Mouse (Mus musculus): Measurements from ENCODE around the gene Nags.
A peak's percentile ranks its signal among the peaks of the same experiment; 100 is the strongest.

Nags gene

GRCm38 (mm10) chr11:102145471-102146001, at the start of gene Nags:
Gene Nags (plus strand): TSS chr11:102145513.
- DNase-seq (ENCODE audit: low read depth, low spot score): no peak

DNA sequence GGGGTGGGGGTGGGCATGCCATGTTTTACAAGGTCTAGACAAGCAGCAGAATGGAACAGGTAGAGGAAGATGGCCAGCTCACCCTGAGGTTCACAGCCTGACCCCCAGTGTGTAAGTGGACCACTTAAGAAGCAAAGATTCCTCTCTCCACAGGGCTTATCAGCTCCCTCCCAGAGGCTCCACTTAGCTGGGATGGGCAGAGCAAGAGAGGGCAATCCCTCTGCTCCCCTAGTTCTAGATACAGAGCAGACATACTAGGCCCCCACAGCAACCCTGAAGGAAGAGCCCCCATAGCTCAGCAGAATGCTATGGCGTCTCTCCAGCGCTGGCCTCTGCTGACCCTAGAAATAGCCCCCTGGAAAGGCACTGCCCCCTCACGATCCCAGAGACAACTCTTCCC, 49.6 kb upstream of the Nags start:
- no peak for DNase-seq (ENCODE audit: low read depth, low spot score)

DNA sequence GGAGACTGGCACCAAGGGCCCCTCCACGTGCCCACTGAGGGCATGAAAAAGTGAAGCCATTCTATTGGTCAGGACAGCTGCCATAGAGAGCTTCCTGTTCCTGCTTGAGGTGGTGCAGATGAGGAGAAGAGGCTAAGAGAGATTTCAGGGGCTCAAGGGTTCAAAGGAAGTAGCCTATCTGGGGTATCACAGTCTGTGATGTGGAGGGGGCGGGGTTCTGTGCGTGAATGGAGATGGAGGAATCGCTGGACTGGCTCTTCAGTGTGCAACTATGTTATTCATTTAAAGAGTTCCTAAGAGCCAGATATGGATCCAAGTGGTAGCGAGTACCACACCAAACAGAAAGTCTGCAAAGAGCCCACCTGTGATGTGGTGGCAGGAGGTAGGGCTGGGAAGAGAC, 48.9 kb upstream of the Nags start:
- no peak for DNase-seq (ENCODE audit: low read depth, low spot score)

DNA sequence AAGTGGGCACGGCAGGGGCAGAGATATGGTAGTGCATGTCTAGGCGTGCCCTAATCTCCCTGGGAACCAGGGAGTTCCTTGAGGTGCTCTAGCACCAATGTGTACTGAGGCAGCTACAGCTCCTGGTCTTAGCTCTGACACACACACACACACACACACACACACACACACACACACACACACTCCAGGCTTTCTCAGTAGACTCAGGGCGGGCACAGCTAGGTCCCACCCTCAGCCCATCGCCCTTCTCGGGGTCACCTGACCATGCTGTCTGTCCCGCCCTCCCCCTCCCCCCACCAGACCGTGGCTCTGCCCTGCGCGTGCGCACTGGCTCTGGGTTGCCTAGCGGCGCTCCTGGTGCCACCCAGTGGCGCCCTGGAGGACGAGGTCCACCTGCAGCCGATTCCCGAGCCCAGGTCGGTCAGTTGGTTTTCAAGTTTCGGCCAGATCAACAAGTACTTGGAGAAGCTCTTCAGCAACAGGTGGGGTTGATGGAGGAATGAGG, 48.4 kb upstream of the Nags start:
- peak; percentile 94 for DNase-seq (ENCODE audit: low read depth, low spot score)

- no peak for DNase-seq (ENCODE audit: low read depth, low spot score)
These were observed 44.1 kb upstream of the Nags start, which contains the start of gene Ppy for GRCm38 (mm10) chr11:102101219-102101618. Gene Ppy (minus strand): TSS chr11:102101319.

- peak; percentile 86 for DNase-seq (ENCODE audit: low read depth, low spot score)
These were observed 42.6 kb upstream of the Nags start for GRCm38 (mm10) chr11:102102485-102103258.

GRCm38 (mm10) chr11:102106911-102107310, 38.4 kb upstream of the Nags start:
- DNase-seq (ENCODE audit: low read depth, low spot score): no peak

DNA sequence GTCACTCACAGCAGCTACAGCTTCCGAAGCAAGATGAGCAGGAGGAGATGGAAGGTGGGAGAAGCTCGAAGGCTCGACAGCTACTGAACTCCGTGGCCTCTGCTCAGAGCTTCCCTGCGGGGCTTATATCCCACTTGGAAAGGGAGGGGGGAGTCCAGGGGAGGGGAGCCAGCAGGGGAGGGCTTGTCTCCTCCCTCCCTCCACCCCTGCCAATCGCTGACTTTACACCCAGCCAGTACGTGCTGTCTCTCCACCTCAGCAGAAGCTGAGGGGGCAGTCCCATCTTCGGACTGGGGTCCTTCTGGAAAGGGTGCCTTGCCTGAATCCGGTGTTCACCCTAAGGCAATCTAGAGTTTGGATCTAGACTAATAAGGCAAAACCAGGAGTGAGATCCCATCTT, 37.6 kb upstream of the Nags start, which contains the start of gene Pyy:
Gene Pyy (minus strand): TSS at position 101 of the 400 bp plus-strand sequence.
- no peak for DNase-seq (ENCODE audit: low read depth, low spot score)

- no peak for DNase-seq (ENCODE audit: low read depth, low spot score)
These were observed 33.7 kb upstream of the Nags start for GRCm38 (mm10) chr11:102111576-102111975.

DNA sequence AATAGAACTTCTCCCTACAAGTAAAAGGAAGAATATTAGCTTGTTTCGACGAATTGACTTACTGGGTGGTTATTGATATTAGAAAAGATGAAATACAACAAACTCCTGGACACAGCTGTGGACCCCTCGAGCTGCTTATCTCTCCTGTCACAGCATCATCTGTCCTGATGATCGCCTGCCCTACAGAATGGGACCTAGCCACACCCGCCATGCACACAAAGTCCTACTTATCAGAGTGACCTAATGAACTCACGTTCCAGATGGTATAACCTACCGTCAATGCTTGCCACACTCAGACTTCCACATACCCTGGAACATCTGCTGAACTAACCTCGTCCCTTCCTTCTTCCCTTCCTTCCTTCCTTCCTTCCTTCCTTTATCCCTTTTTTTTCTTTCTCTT, 29.1 kb upstream of the Nags start:
- no peak for DNase-seq (ENCODE audit: low read depth, low spot score)

DNA sequence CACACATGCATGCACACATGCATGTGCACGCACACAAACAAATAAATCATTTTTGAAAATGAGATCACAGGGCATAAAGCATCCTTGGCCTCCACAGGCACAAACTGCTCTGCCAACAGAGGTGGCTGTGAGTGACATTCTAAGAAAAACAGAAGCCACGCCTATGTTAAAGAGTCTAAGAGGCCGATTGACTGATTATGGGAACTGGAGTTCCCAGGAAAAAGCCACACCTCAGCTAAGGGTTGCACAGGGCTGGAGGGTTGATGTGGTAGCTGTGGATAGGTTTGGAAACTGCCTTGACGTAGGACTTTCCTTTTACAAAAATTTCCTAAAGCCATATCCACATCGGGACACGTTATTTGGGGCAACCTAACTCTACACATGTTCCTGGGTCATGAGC, 27.9 kb upstream of the Nags start:
- no peak for DNase-seq (ENCODE audit: low read depth, low spot score)

GRCm38 (mm10) chr11:102134516-102134915, 10.8 kb upstream of the Nags start:
- DNase-seq (ENCODE audit: low read depth, low spot score): no peak

DNA sequence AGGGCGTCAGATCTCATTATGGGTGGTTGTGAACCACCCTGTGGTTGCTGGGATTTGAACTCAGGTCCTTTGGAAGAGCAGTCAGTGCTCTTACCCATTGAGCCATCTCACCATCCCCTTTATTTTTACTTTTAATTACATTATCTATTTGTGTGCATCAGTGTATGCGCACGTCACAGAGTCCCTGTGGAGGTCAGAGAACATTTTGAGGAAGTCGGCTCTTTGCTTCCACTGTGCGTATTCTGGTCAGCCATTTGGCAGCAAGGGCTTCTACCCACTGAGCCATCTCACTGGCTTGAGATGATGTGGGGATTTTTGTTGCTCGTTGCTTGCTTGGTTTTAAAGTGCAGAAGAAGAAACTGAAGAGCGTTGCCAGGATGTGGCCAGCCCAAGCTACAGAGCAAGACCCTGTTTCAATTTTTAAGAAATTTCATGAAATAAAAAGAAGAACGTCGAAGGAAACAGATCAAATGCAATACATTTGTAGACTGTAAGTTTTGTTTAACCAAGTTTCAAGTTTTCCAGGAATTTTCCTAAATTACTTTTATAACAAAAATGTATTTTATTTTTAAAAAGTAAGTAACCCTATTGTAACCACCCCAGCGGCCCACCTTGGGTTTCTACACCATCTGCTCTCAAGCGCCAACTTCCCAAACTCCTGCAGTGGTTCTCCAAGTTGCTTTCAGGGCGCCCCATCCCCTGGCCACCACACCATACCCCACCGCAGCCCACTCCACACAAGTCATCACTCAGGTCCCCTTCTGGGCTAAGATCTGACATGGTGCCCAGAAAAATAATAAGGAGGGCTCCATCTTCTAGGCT, 7.5 kb upstream of the Nags start:
- DNase-seq (ENCODE audit: low read depth, low spot score): no peak

- peak; percentile 76 for DNase-seq (ENCODE audit: low read depth, low spot score)
These were observed 6.9 kb upstream of the Nags start for GRCm38 (mm10) chr11:102138447-102138740.

- peak; percentile 76 for DNase-seq (ENCODE audit: low read depth, low spot score)
These were observed 4.8 kb upstream of the Nags start for GRCm38 (mm10) chr11:102140508-102140907.

DNA sequence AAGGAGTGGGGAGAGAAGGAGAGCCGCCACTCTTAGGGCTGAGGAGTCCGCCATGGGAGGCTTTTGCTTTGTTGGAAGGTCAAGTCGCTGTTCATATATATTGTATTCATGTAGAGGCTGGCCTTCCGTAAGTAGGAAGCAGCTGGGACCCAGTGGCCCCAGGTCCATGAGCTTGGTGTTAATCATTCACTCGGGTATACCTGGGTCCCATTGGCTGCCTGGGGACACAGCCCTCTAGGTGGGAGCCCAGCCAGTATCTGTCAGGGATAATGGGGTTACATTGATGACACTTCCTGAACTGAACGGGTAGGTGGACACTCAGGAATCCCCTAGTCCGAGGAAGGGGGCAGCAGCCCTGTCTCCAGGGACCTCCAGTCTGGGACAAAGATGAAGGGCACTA, 3.0 kb upstream of the Nags start:
- no peak for DNase-seq (ENCODE audit: low read depth, low spot score)

DNA sequence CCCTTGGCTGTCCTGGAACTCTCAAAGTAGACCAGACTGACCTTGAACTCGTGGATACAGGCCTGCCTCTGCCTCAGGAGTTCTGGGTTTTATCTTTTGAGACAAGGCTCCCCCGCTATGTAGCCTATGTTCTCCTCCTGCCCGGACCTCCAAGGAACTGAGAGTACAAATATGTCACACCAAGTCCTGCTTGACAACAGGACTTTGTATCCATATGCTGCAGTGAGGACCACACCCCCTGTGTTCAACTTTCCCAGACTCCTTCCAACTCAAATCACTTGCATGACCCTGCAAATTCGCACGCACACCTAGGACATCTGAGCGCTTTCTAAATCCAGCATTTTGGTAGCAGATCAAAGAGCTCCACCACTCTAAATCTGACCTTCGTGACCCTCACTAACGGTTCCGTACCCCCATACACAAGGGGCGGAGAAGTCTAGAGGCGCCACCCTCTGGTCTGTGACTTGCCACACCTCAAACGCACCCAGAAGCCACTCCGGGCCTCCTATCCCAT, 299 bp upstream of the Nags start:
- peak; percentile 31 for DNase-seq (ENCODE audit: low read depth, low spot score)

DNA sequence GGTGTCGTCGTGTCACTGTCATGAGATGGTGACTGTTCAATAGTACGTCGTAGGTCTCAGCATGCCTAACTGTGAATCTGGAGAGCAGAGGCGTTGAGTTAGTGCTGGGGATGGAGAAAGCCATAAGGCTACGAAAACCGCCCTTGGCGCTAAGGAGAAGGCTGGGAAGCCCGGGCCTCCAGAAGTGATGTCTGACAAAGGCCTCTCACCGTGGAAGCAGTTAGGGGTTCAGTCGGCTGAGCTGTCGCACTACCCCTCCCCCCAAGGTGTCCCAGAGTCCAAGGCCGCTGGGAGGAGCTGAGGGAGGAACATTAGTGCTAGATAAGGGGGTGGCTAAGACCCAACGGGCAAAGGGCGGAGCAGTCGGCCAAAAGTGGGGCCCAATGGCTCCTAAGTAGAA, 692 bp downstream of the Nags start:
- DNase-seq (ENCODE audit: low read depth, low spot score): no peak

DNA sequence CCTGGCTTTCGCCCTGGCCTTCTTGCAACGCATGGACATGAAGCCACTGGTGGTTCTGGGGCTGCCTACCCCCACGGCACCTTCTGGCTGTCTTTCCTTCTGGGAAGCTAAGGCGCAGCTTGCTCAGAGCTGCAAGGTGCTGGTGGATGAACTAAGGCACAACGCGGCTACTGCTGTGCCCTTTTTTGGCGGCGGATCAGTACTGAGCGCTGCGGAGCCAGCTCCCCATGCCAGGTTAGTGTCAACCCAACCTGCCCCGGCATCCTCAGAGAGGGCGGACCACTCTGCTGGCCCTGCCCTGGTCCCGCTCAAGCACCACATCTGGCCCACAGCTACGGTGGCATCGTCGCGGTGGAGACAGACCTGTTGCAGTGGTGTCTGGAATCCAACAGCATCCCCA, 1.2 kb downstream of the Nags start:
- DNase-seq (ENCODE audit: low read depth, low spot score): no peak

- DNase-seq (ENCODE audit: low read depth, low spot score): no peak
These were observed 2.1 kb downstream of the Nags start for GRCm38 (mm10) chr11:102147213-102147989.

DNA sequence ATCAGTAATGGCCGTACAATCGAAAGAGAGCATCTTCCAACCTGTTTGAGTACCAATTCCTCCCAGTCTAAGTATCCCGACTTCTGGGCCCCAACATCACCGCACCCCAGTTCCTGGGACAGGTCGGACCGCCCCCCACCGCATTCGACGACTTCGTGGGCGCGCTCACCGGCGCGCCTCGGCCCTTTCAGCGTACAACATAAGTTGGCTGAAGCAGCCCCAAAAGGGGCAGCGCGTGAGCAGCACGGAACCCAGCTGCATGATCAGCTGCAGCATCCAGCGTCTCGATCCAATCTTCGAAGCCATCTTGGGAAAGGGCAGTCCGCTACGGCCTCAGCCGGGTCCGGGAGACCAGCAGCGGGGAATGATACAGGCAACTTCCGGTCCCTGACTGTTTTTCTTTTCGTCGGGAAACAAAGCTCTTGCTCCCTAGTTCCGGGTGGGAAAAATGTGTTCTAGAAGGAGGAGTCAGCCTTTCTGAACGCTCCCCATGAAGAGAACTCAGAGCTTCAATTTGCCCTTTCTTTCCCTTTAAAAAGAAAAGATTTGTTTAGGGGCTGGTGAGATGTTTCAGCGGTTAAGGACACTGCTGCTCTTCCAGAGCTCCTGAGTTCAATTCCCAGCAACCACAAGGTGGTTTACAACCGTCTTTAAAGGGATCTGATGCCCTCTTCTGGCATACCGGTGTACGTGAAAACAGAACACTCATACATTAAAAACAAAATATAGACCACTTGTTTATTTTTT, 10.9 kb downstream of the Nags start, which contains the start of gene Tmem101:
Gene Tmem101 (minus strand): TSS at position 366 of the 747 bp plus-strand sequence.
- peak; percentile 92 for DNase-seq (ENCODE audit: low read depth, low spot score)
